Mouse (Mus musculus): ENCODE results near the gene Znrf3. TPM values are rescaled to one million over a fixed set of nuclear protein-coding genes. Genes with fewer than 3 reads are reported as not detected.

Gene Znrf3
- polyA plus RNA-seq, 1 experiment = not detected

GRCm38 (mm10) chr11:5381226-5381625, 63.4 kb downstream of the Znrf3 start:
- Histone ChIP-seq H3K4me3 (ENCODE audit: insufficient read depth, low read depth, low read length) (no peak overlapping the region), H3K27ac (ENCODE audit: insufficient read depth, low read depth, low read length) (no peak overlapping the region), H3K4me1 (ENCODE audit: control insufficient read depth, insufficient read depth, low read length) (no peaks in the 10 kb centered on the region)
- WGBS = 70% methylated on average over 5 of the region's 5 CpGs
- TF ChIP-seq CTCF (IDR thresholded peaks at IDR 0.05; ENCODE audit: insufficient read depth, low read depth, low read length) = no peak
- no peak for TF ChIP-seq POLR2A (IDR thresholded peaks at IDR 0.05; ENCODE audit: insufficient read depth, low read depth, low read length)

- Histone ChIP-seq H3K27ac (ENCODE audit: insufficient read depth, low read depth, low read length) (no peak overlapping the region), H3K4me3 (ENCODE audit: insufficient read depth, low read depth, low read length) (no peak overlapping the region), H3K4me1 (ENCODE audit: control insufficient read depth, insufficient read depth, low read length) (no peaks in the 10 kb centered on the region)
- 80% methylated on average over 3 of the region's 3 CpGs for WGBS
- TF ChIP-seq POLR2A (IDR thresholded peaks at IDR 0.05; ENCODE audit: insufficient read depth, low read depth, low read length) (no peak), CTCF (IDR thresholded peaks at IDR 0.05; ENCODE audit: insufficient read depth, low read depth, low read length) (no peak)
These were observed 64.4 kb downstream of the Znrf3 start for GRCm38 (mm10) chr11:5380275-5380674.

GRCm38 (mm10) chr11:5369176-5369575, 75.5 kb downstream of the Znrf3 start:
- WGBS = 66% methylated on average over 10 of the region's 10 CpGs
- TF ChIP-seq POLR2A (IDR thresholded peaks at IDR 0.05; ENCODE audit: insufficient read depth, low read depth, low read length) (no peak), CTCF (IDR thresholded peaks at IDR 0.05; ENCODE audit: insufficient read depth, low read depth, low read length) (no peak)
- H3K4me3 ChIP-seq (ENCODE audit: insufficient read depth, low read depth, low read length) = no peak overlapping the region
- no peaks in the 10 kb centered on the region for H3K4me1 ChIP-seq (ENCODE audit: control insufficient read depth, insufficient read depth, low read length)
- H3K27ac ChIP-seq (ENCODE audit: insufficient read depth, low read depth, low read length) = no peak overlapping the region

- TF ChIP-seq POLR2A (IDR thresholded peaks at IDR 0.05; ENCODE audit: insufficient read depth, low read depth, low read length) = no peak
- no peak for TF ChIP-seq CTCF (IDR thresholded peaks at IDR 0.05; ENCODE audit: insufficient read depth, low read depth, low read length)
- Histone ChIP-seq H3K27ac (ENCODE audit: insufficient read depth, low read depth, low read length) (no peak overlapping the region), H3K4me1 (ENCODE audit: control insufficient read depth, insufficient read depth, low read length) (no peaks in the 10 kb centered on the region), H3K4me3 (ENCODE audit: insufficient read depth, low read depth, low read length) (no peak overlapping the region)
These were observed 76.2 kb downstream of the Znrf3 start for GRCm38 (mm10) chr11:5368492-5368891.

- Histone ChIP-seq H3K27ac (ENCODE audit: insufficient read depth, low read depth, low read length) (peak overlapping the region; percentile 36), H3K4me3 (ENCODE audit: insufficient read depth, low read depth, low read length) (no peak overlapping the region), H3K4me1 (ENCODE audit: control insufficient read depth, insufficient read depth, low read length) (no peaks in the 10 kb centered on the region)
- WGBS = 87% methylated on average over 2 of the region's 2 CpGs
- TF ChIP-seq CTCF (IDR thresholded peaks at IDR 0.05; ENCODE audit: insufficient read depth, low read depth, low read length) = no peak
These were observed 89.3 kb downstream of the Znrf3 start for GRCm38 (mm10) chr11:5355266-5355764.

GRCm38 (mm10) chr11:5354753-5355152, 89.9 kb downstream of the Znrf3 start:
- TF ChIP-seq POLR2A (IDR thresholded peaks at IDR 0.05; ENCODE audit: insufficient read depth, low read depth, low read length) (no peak), CTCF (IDR thresholded peaks at IDR 0.05; ENCODE audit: insufficient read depth, low read depth, low read length) (no peak)
- no peak overlapping the region for H3K4me3 ChIP-seq (ENCODE audit: insufficient read depth, low read depth, low read length)
- peak overlapping the region; percentile 73 for H3K27ac ChIP-seq (ENCODE audit: insufficient read depth, low read depth, low read length)
- WGBS = 31% methylated on average over 1 of the region's 1 CpGs
- no peaks in the 10 kb centered on the region for H3K4me1 ChIP-seq (ENCODE audit: control insufficient read depth, insufficient read depth, low read length)

- Histone ChIP-seq H3K4me1 (ENCODE audit: control insufficient read depth, insufficient read depth, low read length) (no peaks in the 10 kb centered on the region), H3K4me3 (ENCODE audit: insufficient read depth, low read depth, low read length) (no peak overlapping the region), H3K27ac (ENCODE audit: insufficient read depth, low read depth, low read length) (no peak overlapping the region)
- TF ChIP-seq CTCF (IDR thresholded peaks at IDR 0.05; ENCODE audit: insufficient read depth, low read depth, low read length) = no peak
These were observed 91.6 kb downstream of the Znrf3 start for GRCm38 (mm10) chr11:5353032-5353431.

- Histone ChIP-seq H3K4me3 (ENCODE audit: insufficient read depth, low read depth, low read length) (no peak overlapping the region), H3K4me1 (ENCODE audit: control insufficient read depth, insufficient read depth, low read length) (peaks cover 2% of the 10 kb centered on the region; the same call in 1 of the 2 replicates), H3K27ac (ENCODE audit: insufficient read depth, low read depth, low read length) (no peak overlapping the region)
- 100% methylated on average over 5 of the region's 5 CpGs for WGBS
- TF ChIP-seq CTCF (IDR thresholded peaks at IDR 0.05; ENCODE audit: insufficient read depth, low read depth, low read length) (no peak), POLR2A (IDR thresholded peaks at IDR 0.05; ENCODE audit: insufficient read depth, low read depth, low read length) (no peak)
These were observed 95.2 kb downstream of the Znrf3 start for GRCm38 (mm10) chr11:5349483-5349882.

GRCm38 (mm10) chr11:5346845-5347640, 97.6 kb downstream of the Znrf3 start:
- H3K4me1 ChIP-seq (ENCODE audit: control insufficient read depth, insufficient read depth, low read length) = peaks cover 2% of the 10 kb centered on the region; the same call in 1 of the 2 replicates
- no peak overlapping the region; the same call in 1 of the 2 replicates for H3K27ac ChIP-seq (ENCODE audit: insufficient read depth, low read depth, low read length)
- H3K4me3 ChIP-seq (ENCODE audit: insufficient read depth, low read depth, low read length) = no peak overlapping the region
- TF ChIP-seq POLR2A (IDR thresholded peaks at IDR 0.05; ENCODE audit: insufficient read depth, low read depth, low read length) (no peak), CTCF (IDR thresholded peaks at IDR 0.05; ENCODE audit: insufficient read depth, low read depth, low read length) (no peak)
- 58% methylated on average over 4 of the region's 4 CpGs for WGBS
